Mouse (Mus musculus) embryonic facial prominence, embryonic 10.5 days (tissue): ENCODE data around the gene Gm21885. TPM values are rescaled to one million over a fixed set of nuclear protein-coding genes. Genes with fewer than 3 reads are reported as not detected.
A peak's percentile ranks its signal among the peaks of the same experiment; 100 is the strongest.
"Not testable (repeated sequence)": the region's sequence is repeated elsewhere in the genome, so short reads cannot be mapped to it uniquely, and the experiment has no call there.

Experiments used
- DNase-seq: peaks from one replicate; pipeline ENCODE4 v3.0.0-alpha.2; 2017; ENCODE audit warnings: low spot score
- H3K27ac ChIP-seq: fragments of 300-500 bp; sonication (generic); replicated peaks from 2 replicates; pipeline ENCODE4 v1.5.1; 2016; ENCODE audit warnings: mild to moderate bottlenecking
- H3K27me3 ChIP-seq: fragments of 300-500 bp; sonication (generic); replicated peaks from 2 replicates; pipeline ENCODE4 v1.6.1; 2016; ENCODE audit warnings: low read depth, mild to moderate bottlenecking; ENCODE audit not compliant: poor library complexity, severe bottlenecking
- H3K36me3 ChIP-seq: fragments of 300-500 bp; sonication (generic); replicated peaks from 2 replicates; pipeline ENCODE4 v1.6.1; 2016; ENCODE audit warnings: mild to moderate bottlenecking, moderate library complexity
- H3K4me1 ChIP-seq: fragments of 300-500 bp; sonication (generic); 2 replicates; pipeline ENCODE4 v1.6.1; 2016
- H3K4me3 ChIP-seq: fragments of 300-500 bp; sonication (generic); 2 replicates; pipeline ENCODE4 v1.5.1; 2016; ENCODE audit warnings: mild to moderate bottlenecking, moderate library complexity
- H3K9me3 ChIP-seq: fragments of 300-500 bp; sonication (generic); 2 replicates; pipeline ENCODE4 v1.6.1; 2016; ENCODE audit warnings: mild to moderate bottlenecking
- WGBS: fragments of 180-500 bp; shearing (Covaris S2); methylation state at CpG from one replicate; pipeline ENCODE4 v1.1.7; 2016; 5-methylcytosine and 5-hydroxymethylcytosine counted together
- polyA plus RNA-seq: library from polyadenylated mRNA; unstranded; fragments of >200 nt; fragmentation: Nextera tagmentation; extraction: Ambion mirVana; gene quantifications from 2 replicates; pipeline ENCODE4 v1.2.1, GENCODE M21; 2016

Gm21885 gene
- polyA plus RNA-seq, 1 experiment from 2014 or later = 0.39 TPM

- no peak for DNase-seq
- H3K27me3 ChIP-seq = peaks cover 32% of the 10 kb centered on the region
- H3K36me3 ChIP-seq = no peaks in the 10 kb centered on the region
- peak overlapping the region; percentile 85 for H3K27ac ChIP-seq
- peak overlapping the region; percentile 4; the same call in 1 of the 2 replicates for H3K4me3 ChIP-seq
- 59% methylated on average over 8 of the region's 8 CpGs for WGBS
- peaks cover 60% of the 10 kb centered on the region for H3K4me1 ChIP-seq
- no peaks in the 10 kb centered on the region for H3K9me3 ChIP-seq
These were observed 34.9 kb upstream of the Gm21885 start for GRCm38 (mm10) chr11:94246789-94247061.

DNA sequence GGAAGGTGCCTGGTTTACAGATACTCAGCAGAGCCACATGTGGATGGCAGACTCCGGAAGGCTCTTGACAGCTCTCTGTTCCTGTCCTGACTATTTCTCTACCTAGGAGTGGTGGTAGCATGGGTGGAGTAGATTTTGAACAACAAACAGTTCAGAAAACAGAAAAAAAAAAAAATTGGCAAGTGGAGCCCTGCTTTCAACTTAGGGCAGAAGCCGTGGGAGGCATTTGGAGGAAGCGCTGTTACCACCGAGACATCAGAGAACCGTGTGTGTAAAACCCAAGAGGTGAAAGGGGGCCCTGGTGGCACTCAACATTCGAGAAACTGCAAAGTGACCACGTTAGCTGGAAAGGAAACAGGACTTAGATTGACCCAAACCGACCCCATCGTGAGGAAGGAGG is 28.5 kb upstream of the Gm21885 start:
- 86% methylated on average over 9 of the region's 9 CpGs for WGBS
- no peaks in the 10 kb centered on the region for H3K9me3 ChIP-seq
- H3K4me1 ChIP-seq = no peaks in the 10 kb centered on the region
- H3K4me3 ChIP-seq = no peak overlapping the region
- no peaks in the 10 kb centered on the region for H3K27me3 ChIP-seq
- H3K36me3 ChIP-seq = no peaks in the 10 kb centered on the region
- no peak overlapping the region for H3K27ac ChIP-seq
- DNase-seq = no peak

DNA sequence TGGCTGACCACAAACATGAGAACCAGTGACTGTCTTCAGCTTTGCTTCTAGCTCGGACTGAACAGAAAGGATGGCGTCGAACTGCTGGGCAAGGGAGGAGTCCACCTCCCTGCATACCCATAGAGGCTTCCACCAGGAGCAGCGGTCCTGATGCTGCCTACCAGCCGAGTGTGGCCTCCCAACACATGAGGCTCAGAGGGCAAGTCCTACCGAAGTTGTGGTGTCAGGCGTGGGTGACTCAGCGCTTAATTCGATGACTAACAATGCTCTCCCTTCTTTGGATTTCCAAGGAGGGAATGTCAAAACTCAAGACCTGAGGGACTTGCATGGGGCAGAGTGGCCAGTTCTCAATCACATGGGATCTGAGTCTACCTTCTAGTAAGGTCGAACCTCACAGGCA is 28.0 kb upstream of the Gm21885 start:
- no peak for DNase-seq
- no peak overlapping the region for H3K27ac ChIP-seq
- H3K4me1 ChIP-seq = no peaks in the 10 kb centered on the region
- no peaks in the 10 kb centered on the region for H3K27me3 ChIP-seq
- no peaks in the 10 kb centered on the region for H3K36me3 ChIP-seq
- no peak overlapping the region for H3K4me3 ChIP-seq
- 88% methylated on average over 10 of the region's 10 CpGs for WGBS
- H3K9me3 ChIP-seq = no peaks in the 10 kb centered on the region

GRCm38 (mm10) chr11:94255733-94256132 is 25.9 kb upstream of the Gm21885 start:
- Histone ChIP-seq H3K4me3 (no peak overlapping the region), H3K9me3 (no peaks in the 10 kb centered on the region), H3K27me3 (no peaks in the 10 kb centered on the region), H3K4me1 (no peaks in the 10 kb centered on the region), H3K36me3 (no peaks in the 10 kb centered on the region), H3K27ac (no peak overlapping the region)
- no peak for DNase-seq
- 76% methylated on average over 5 of the region's 5 CpGs for WGBS

- Histone ChIP-seq H3K4me3 (no peak overlapping the region), H3K9me3 (no peaks in the 10 kb centered on the region; the same call in 1 of the 2 replicates), H3K36me3 (no peaks in the 10 kb centered on the region), H3K4me1 (peaks cover 7% of the 10 kb centered on the region; the same call in 1 of the 2 replicates), H3K27ac (no peak overlapping the region), H3K27me3 (0 out of 2 replicates have a peak, but pooled peaks cover 3% of the 10 kb centered on the region)
- DNase-seq = no peak
- WGBS = 82% methylated on average over 14 of the region's 14 CpGs
These were observed 23.7 kb upstream of the Gm21885 start for GRCm38 (mm10) chr11:94257987-94258386.

DNA sequence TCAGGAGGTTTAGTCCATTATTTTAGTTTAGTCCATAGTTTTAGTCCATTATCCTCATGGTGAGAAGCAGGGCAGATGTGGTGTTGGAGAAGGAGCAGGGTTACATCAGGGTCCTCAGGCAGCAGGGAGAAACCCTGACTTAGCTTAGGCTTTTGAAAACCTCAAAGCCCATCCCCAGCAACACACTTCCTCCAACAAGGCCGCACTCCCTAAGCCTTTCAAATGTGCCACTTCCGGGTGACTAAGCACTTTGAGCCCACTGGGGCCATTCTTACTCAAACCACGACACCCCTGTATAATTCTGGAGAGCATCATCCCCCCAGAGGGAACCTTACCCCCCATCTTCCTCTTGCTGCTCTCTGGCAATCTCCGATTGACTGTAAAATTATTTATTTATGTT is 21.9 kb upstream of the Gm21885 start:
- no peak overlapping the region for H3K4me3 ChIP-seq
- H3K27me3 ChIP-seq = 0 out of 2 replicates have a peak, but pooled peaks cover 3% of the 10 kb centered on the region
- 69% methylated on average over 4 of the region's 4 CpGs for WGBS
- no peaks in the 10 kb centered on the region for H3K36me3 ChIP-seq
- no peak for DNase-seq
- no peaks in the 10 kb centered on the region; the same call in 1 of the 2 replicates for H3K9me3 ChIP-seq
- H3K4me1 ChIP-seq = peaks cover 14% of the 10 kb centered on the region
- H3K27ac ChIP-seq = no peak overlapping the region

DNA sequence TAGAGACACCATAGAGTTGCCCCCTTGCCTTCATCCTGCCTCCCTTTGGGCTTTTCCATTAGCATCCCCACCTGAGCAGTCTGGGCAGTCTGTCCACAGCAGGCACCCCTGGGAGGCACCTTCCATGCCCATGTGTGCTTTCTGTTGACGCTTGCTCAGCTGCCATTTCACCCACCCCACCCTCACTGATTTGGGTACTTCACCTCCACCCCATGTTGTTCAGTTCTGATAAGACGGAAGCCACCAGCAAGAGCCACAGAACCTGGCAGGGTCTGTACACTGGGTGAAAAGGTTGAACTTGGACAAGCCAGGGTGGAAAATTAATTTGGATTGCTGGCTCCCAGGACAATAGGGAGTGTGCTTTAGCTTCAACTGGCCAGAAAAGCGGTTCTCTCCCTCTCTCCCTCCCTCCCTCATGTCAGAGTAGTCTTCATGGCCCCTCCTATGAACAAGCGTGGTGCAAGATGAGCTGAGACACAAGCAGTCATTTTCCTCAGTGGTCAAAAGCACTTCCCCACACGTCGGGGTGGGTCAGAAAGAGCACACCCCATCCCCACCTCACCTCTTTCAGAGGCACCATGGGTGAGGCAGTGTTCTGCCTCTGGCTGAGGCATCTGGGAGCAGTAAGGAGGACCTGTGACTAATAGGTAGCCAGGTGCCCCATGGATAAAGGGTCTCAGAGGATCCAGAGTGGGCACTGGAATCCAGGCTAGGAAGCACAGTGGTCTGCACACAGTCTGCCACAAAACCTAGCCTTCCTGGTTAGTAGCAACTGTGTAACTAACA is 19.9 kb upstream of the Gm21885 start:
- 68% methylated on average over 6 of the region's 6 CpGs for WGBS
- Histone ChIP-seq H3K27ac (no peak overlapping the region), H3K9me3 (no peaks in the 10 kb centered on the region; the same call in 1 of the 2 replicates), H3K36me3 (no peaks in the 10 kb centered on the region), H3K4me3 (no peak overlapping the region), H3K27me3 (0 out of 2 replicates have a peak, but pooled peaks cover 3% of the 10 kb centered on the region), H3K4me1 (peaks cover 25% of the 10 kb centered on the region)
- no peak for DNase-seq

GRCm38 (mm10) chr11:94265134-94265785 is 16.4 kb upstream of the Gm21885 start:
- Histone ChIP-seq H3K4me3 (peak overlapping the region; percentile 56), H3K27ac (peak overlapping the region; percentile 80), H3K36me3 (no peaks in the 10 kb centered on the region), H3K9me3 (no peaks in the 10 kb centered on the region; the same call in 1 of the 2 replicates), H3K27me3 (0 out of 2 replicates have a peak, but pooled peaks cover 3% of the 10 kb centered on the region), H3K4me1 (peaks cover 38% of the 10 kb centered on the region)
- 1% methylated on average over 18 of the region's 18 CpGs for WGBS
- peak; percentile 81 for DNase-seq

GRCm38 (mm10) chr11:94266155-94266554 is 15.5 kb upstream of the Gm21885 start:
- DNase-seq, H3K27me3 ChIP-seq, H3K36me3 ChIP-seq, H3K4me3 ChIP-seq, H3K9me3 ChIP-seq, H3K27ac ChIP-seq: not testable (repeated sequence)
- 76% methylated on average over 3 of the region's 3 CpGs for WGBS
- peaks cover 38% of the 10 kb centered on the region for H3K4me1 ChIP-seq

DNA sequence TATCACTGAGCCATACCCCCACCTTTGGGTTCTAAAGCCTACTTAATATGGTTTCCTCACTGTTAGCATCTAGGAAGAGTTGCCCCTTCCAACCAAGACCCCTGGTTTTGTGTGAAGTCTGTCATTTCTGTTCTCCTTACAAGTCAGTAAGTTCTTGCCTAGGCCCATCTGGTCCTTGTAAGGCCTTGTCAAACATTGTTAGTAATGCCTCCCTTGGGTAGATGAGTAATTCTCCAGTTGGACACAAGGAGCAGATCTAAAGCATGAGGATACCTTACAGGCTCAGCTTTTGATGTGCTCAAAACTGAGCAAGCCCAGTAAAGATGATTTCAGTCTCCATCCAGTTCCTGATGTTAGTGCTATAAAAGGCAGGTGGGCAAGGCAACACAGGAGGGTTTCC is 12.9 kb upstream of the Gm21885 start:
- Histone ChIP-seq H3K27me3 (no peaks in the 10 kb centered on the region), H3K36me3 (no peaks in the 10 kb centered on the region), H3K4me3 (no peak overlapping the region), H3K27ac (no peak overlapping the region), H3K9me3 (no peaks in the 10 kb centered on the region), H3K4me1 (peaks cover 31% of the 10 kb centered on the region)
- DNase-seq = no peak

- Histone ChIP-seq H3K4me1 (peaks cover 27% of the 10 kb centered on the region), H3K27ac (no peak overlapping the region), H3K27me3 (no peaks in the 10 kb centered on the region), H3K4me3 (no peak overlapping the region), H3K36me3 (no peaks in the 10 kb centered on the region), H3K9me3 (no peaks in the 10 kb centered on the region)
- DNase-seq = no peak
- WGBS = 91% methylated on average over 7 of the region's 7 CpGs
These were observed 11.8 kb upstream of the Gm21885 start for GRCm38 (mm10) chr11:94269906-94270305.

GRCm38 (mm10) chr11:94271015-94271414 is 10.7 kb upstream of the Gm21885 start:
- Histone ChIP-seq H3K9me3 (no peaks in the 10 kb centered on the region), H3K27me3 (peaks cover 7% of the 10 kb centered on the region; the same call in 1 of the 2 replicates), H3K36me3 (no peaks in the 10 kb centered on the region), H3K27ac (no peak overlapping the region), H3K4me3 (no peak overlapping the region), H3K4me1 (peaks cover 16% of the 10 kb centered on the region; the same call in 1 of the 2 replicates)
- WGBS = 83% methylated on average over 2 of the region's 2 CpGs
- DNase-seq = no peak
